In genomic region chr12:110974295-110974694, GRCm38 (mm10) we compare ENCODE assay signal across 11 mouse cellular contexts. TPM values are rescaled to one million over a fixed set of nuclear protein-coding genes. Genes with fewer than 3 reads are reported as not detected.
DNase-seq lines count a peak whose midpoint lies in the region; ATAC-seq and TF ChIP-seq lines count a peak whose summit lies in the region.
"Had no signal": no experiment of that assay in that cellular context is flagged by ENCODE, and none has a peak within 500 bp of the region (broad histone marks: within the 10 kb centered on the region; RNA-seq: fewer than 3 reads in every experiment).

No protein-coding gene starts in this region.

- H3K4me2 ChIP-seq in heart, postnatal 0 days (ENCODE audit: low read depth, low read length) = no peak overlapping the region
- H3K4me2 ChIP-seq: limb, embryonic 12.5 days; midbrain, embryonic 15.5 days had no signal

- 45% methylated on average over 7 of the region's 7 CpGs for WGBS in heart, postnatal 0 days

- peak; percentile 59 for DNase-seq in cerebellum, adult 9-11 months
- DNase-seq in cerebellum, adult 9-10 months = no peak
- peak; percentile 54 for DNase-seq in c-Kit-positive CD71-negative TER-119-negative erythroid progenitor cells, embryonic 14.5 days (ENCODE audit: low read depth)
- DNase-seq in heart, postnatal 0 days (ENCODE audit: low spot score) = peak; percentile 60
- DNase-seq in T-cell, adult 2 months (ENCODE audit: low spot score) = no peak
- no peak for DNase-seq in thymus, adult 18-20 months
- DNase-seq: kidney, adult 18-20 months had no signal

- no peak for TF ChIP-seq CTCF in heart, postnatal 0 days (IDR thresholded peaks at IDR 0.05; ENCODE audit: low read depth)

- H3K27ac ChIP-seq in heart, postnatal 0 days (ENCODE audit: low read depth) = peak overlapping the region; percentile 71
- H3K27ac ChIP-seq: limb, embryonic 12.5 days; midbrain, embryonic 15.5 days had no signal

- no peaks in the 10 kb centered on the region for H3K9me3 ChIP-seq in heart, postnatal 0 days (replicated peaks; ENCODE audit: control insufficient read depth, low read length)
- H3K9me3 ChIP-seq in megakaryocyte, embryonic 14.5 days = peaks cover 8% of the 10 kb centered on the region; the same call in 1 of the 2 replicates
- H3K9me3 ChIP-seq: limb, embryonic 12.5 days; midbrain, embryonic 15.5 days had no signal

- peaks cover 42% of the 10 kb centered on the region for H3K36me3 ChIP-seq in heart, postnatal 0 days (replicated peaks; ENCODE audit: control insufficient read depth, insufficient read depth, low read length)
- H3K36me3 ChIP-seq in megakaryocyte, embryonic 14.5 days (replicated peaks; ENCODE audit: low read length) = peaks cover 79% of the 10 kb centered on the region

- no peak overlapping the region for H3K9ac ChIP-seq in heart, postnatal 0 days (replicated peaks; ENCODE audit: low read depth, low read length)
- H3K9ac ChIP-seq: limb, embryonic 12.5 days; midbrain, embryonic 15.5 days had no signal

- H3K27me3 ChIP-seq in heart, postnatal 0 days (ENCODE audit: control insufficient read depth, insufficient read depth, low read length) = no peaks in the 10 kb centered on the region
- H3K27me3 ChIP-seq in megakaryocyte, embryonic 14.5 days (replicated peaks) = peaks cover 8% of the 10 kb centered on the region
- H3K27me3 ChIP-seq: limb, embryonic 12.5 days; midbrain, embryonic 15.5 days had no signal

- no peak overlapping the region for H3K4me3 ChIP-seq in heart, postnatal 0 days (ENCODE audit: low read depth, low read length)
- peak overlapping the region; percentile 11 for H3K4me3 ChIP-seq in megakaryocyte, embryonic 14.5 days (replicated peaks)
- H3K4me3 ChIP-seq: limb, embryonic 12.5 days; midbrain, embryonic 15.5 days had no signal

- no peak for ATAC-seq in heart, postnatal 0 days (ENCODE audit: insufficient read depth, low read depth)
- no peak for ATAC-seq in inflammation-experienced regulatory T-cells, adult 6 months
- ATAC-seq: midbrain, embryonic 15.5 days had no signal

- no peak for TF ChIP-seq EP300 in heart, postnatal 0 days (IDR thresholded peaks at IDR 0.05; ENCODE audit: low read depth)

- H3K4me1 ChIP-seq in heart, postnatal 0 days (ENCODE audit: control insufficient read depth, insufficient read depth) = peaks cover 16% of the 10 kb centered on the region; the same call in 1 of the 2 replicates
- H3K4me1 ChIP-seq in megakaryocyte, embryonic 14.5 days = peaks cover 69% of the 10 kb centered on the region

RNA-seq across cellular contexts. Expression of gene Ankrd9, which starts 4.5 kb away (rescaled TPM):
- 26.3 and 34.6 TPM in 2 replicates for total RNA-seq in heart, postnatal 0 days (2014; rRNA removed; ENCODE audit: low replicate concordance)
- polyA plus RNA-seq in heart, postnatal 0 days (2015; fragmentation: Nextera tagmentation; extraction: Ambion mirVana) = 31.9 and 39.1 TPM in 2 replicates
- polyA plus RNA-seq in megakaryocyte, embryonic 14.5 days (2012; ENCODE audit: insufficient read depth, low replicate concordance) = 3.6 and 7.0 TPM in 2 replicates
- 1 to 10 TPM in 1 of 3 experiments, under 1 TPM in 2; 0.28 to 1.4 (median 0.61) TPM for polyA plus RNA-seq in inflammation-experienced regulatory T-cells, adult 6 months (2017; shearing (Covaris generic))

Comparison
In these comparisons a context has a peak if more than half of its experiments do, and no peak if none do; other contexts are left out.
1. DNase-seq: peak in cerebellum, adult 9-11 months (single experiment), c-Kit-positive CD71-negative TER-119-negative erythroid progenitor cells, embryonic 14.5 days (single experiment) and heart, postnatal 0 days (single experiment); none in cerebellum, adult 9-10 months (single experiment), T-cell, adult 2 months (single experiment) and thymus, adult 18-20 months (0 of 2).